Mouse (Mus musculus) small intestine, adult 2 months (tissue): ENCODE data around the gene Selenof. TPM values are rescaled to one million over a fixed set of nuclear protein-coding genes. Genes with fewer than 3 reads are reported as not detected.

Experiments
- H3K27ac ChIP-seq: fragments of 200-500 bp; 2 replicates; pipeline ENCODE4 v1.5.1; 2012; ENCODE audit warnings: low read depth, low read length, control low read depth, inconsistent platforms; ENCODE audit not compliant: insufficient read depth
- H3K27me3 ChIP-seq: fragments of 200-500 bp; 2 replicates; pipeline ENCODE4 v1.6.1; 2012; ENCODE audit warnings: mild to moderate bottlenecking, moderate library complexity, low read length, inconsistent platforms; ENCODE audit not compliant: control insufficient read depth, insufficient read depth
- H3K36me3 ChIP-seq: fragments of 200-500 bp; 2 replicates; pipeline ENCODE4 v1.6.1; 2012; ENCODE audit warnings: mild to moderate bottlenecking, low read length, control low read depth, inconsistent platforms; ENCODE audit not compliant: control insufficient read depth, insufficient read depth
- H3K4me1 ChIP-seq: fragments of 200-500 bp; 2 replicates; pipeline ENCODE4 v1.6.1; 2012; ENCODE audit warnings: low read length, inconsistent platforms, mixed read lengths; ENCODE audit not compliant: control insufficient read depth, insufficient read depth, insufficient read length
- H3K4me3 ChIP-seq: fragments of 200-500 bp; 2 replicates; pipeline ENCODE4 v1.5.1; 2012; ENCODE audit warnings: low read depth, mild to moderate bottlenecking, control low read depth, inconsistent platforms, low read length, moderate library complexity
- CTCF ChIP-seq: fragments of 200-500 bp; IDR thresholded peaks from 2 replicates; pipeline ENCODE4 v1.5.1; 2012; ENCODE audit warnings: low read depth, mild to moderate bottlenecking, control low read depth, inconsistent platforms, low read length, moderate library complexity, mixed read lengths; ENCODE audit not compliant: insufficient replicate concordance, insufficient read length; ENCODE audit errors: extremely low read depth
- POLR2A ChIP-seq: fragments of 200-500 bp; IDR thresholded peaks from 2 replicates; pipeline ENCODE4 v1.6.1; 2012; ENCODE audit warnings: low read depth, mild to moderate bottlenecking, control low read depth, inconsistent platforms, low read length, moderate library complexity
- WGBS: fragments of 180-500 bp; shearing (Covaris S2); methylation state at CpG from one replicate; pipeline ENCODE4 v1.1.7; 2018; 5-methylcytosine and 5-hydroxymethylcytosine counted together
- polyA plus RNA-seq: library from polyadenylated mRNA; depleted of rRNA; stranded (reverse); fragments of >200 nt; gene quantifications from 2 replicates; pipeline ENCODE4 v1.2.3, GENCODE M21; 2012; rRNA removed

Gene Selenof
- polyA plus RNA-seq: 44.9 and 74.2 TPM in 2 replicates

GRCm38 (mm10) chr3:144570047-144570815, at the start of gene Selenof, which contains the start of gene Hs2st1:
Gene Selenof, plus strand, starts transcription at chr3:144570304.
Gene Hs2st1, minus strand, starts transcription at chr3:144570181.
- H3K36me3 ChIP-seq: peaks cover 5% of the 10 kb centered on the region; the same call in 1 of the 2 replicates
- H3K4me3 ChIP-seq: peak within 1 kb of the TSS; percentile 87
- WGBS: under 1% methylated on average over 64 of the region's 69 CpGs
- H3K27ac ChIP-seq: peak within 1 kb of the TSS; percentile 95
- no peaks in the 10 kb centered on the region for H3K27me3 ChIP-seq
- TF ChIP-seq POLR2A: peak; percentile 90
- TF ChIP-seq CTCF: no peak
- H3K4me1 ChIP-seq: peaks cover 10% of the 10 kb centered on the region; the same call in 1 of the 2 replicates

GRCm38 (mm10) chr3:144527918-144528317, 42.2 kb upstream of the Selenof start:
- no peaks in the 10 kb centered on the region for H3K4me1 ChIP-seq
- H3K36me3 ChIP-seq: no peaks in the 10 kb centered on the region
- 84% methylated on average over 7 of the region's 7 CpGs for WGBS
- TF ChIP-seq POLR2A: no peak
- H3K27me3 ChIP-seq: no peaks in the 10 kb centered on the region
- H3K4me3 ChIP-seq: no peak overlapping the region
- H3K27ac ChIP-seq: no peak overlapping the region

DNA sequence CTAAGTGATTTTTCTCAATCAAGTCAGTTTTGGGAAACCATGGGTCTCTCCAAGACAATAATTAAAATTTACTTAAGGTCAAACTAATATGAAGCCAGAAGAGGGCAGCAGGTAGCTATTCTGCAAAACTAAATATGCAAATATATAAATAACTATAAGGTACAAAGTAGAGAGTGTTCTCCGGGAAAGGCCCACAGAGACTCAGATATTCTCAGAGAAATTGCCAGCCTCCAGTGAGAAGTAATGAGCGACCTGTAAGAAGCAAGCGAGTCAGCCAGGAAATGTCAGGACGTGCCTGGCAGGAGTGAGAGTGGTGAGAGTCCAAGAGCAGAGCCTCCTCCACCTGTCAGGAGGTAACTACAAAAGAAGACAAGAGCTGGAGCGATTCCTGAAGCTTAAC, 39.1 kb upstream of the Selenof start:
- peak overlapping the region; percentile 29 for H3K4me3 ChIP-seq
- no peaks in the 10 kb centered on the region for H3K4me1 ChIP-seq
- no peaks in the 10 kb centered on the region for H3K36me3 ChIP-seq
- 15% methylated on average over 5 of the region's 5 CpGs for WGBS
- no peaks in the 10 kb centered on the region for H3K27me3 ChIP-seq
- H3K27ac ChIP-seq: no peak overlapping the region
- TF ChIP-seq POLR2A (no peak), CTCF (0 out of 2 replicates have a peak, but pooled peaks have one; percentile 14)

DNA sequence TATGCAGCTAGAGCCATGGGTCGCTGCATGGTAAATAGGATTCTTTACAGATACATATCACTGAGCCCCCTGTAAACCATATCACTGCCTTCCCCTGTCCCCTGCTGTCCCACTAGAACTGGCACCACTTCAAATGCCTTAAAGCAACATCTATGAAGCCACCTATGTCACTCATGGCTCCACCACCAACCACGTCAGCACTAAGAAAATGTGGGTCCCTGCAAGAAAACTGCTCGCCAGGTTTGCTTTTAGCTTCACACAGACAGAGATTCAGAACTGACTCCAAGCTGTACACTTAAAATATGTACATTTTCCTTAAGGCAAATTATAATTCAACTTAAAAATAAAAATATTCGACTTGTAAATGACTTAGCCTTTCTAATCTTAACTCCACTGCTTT, 35.0 kb upstream of the Selenof start:
- H3K4me1 ChIP-seq: no peaks in the 10 kb centered on the region
- no peak overlapping the region for H3K4me3 ChIP-seq
- 94% methylated on average over 4 of the region's 4 CpGs for WGBS
- TF ChIP-seq POLR2A (no peak), CTCF (no peak)
- no peaks in the 10 kb centered on the region for H3K36me3 ChIP-seq
- H3K27me3 ChIP-seq: no peaks in the 10 kb centered on the region
- no peak overlapping the region for H3K27ac ChIP-seq

GRCm38 (mm10) chr3:144537078-144537855, 32.8 kb upstream of the Selenof start:
- Histone ChIP-seq H3K27me3 (no peaks in the 10 kb centered on the region), H3K4me3 (no peak overlapping the region), H3K4me1 (0 out of 2 replicates have a peak, but pooled peaks cover 3% of the 10 kb centered on the region), H3K27ac (no peak overlapping the region), H3K36me3 (no peaks in the 10 kb centered on the region)
- 79% methylated on average over 7 of the region's 7 CpGs for WGBS
- TF ChIP-seq CTCF (no peak), POLR2A (no peak)

DNA sequence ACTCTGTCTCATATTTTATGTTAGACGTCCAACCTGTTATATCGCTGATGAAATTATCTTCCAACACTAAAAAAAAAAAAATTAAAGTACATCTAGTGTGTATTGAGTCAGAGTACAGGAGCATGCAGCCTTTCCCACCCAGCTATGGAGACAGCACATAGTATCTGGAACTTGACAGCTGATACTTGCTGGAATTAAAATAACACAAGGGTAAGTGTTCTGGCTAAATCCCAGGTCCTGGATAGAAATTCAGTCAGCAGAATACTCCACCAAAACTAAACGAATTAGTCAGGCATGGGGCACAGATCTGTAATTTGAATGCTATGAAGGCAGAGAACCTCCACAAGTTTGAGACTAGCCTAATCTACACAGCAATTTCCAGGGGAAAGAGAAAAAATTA, 31.1 kb upstream of the Selenof start:
- no peak overlapping the region for H3K4me3 ChIP-seq
- no peaks in the 10 kb centered on the region for H3K27me3 ChIP-seq
- 0 out of 2 replicates have a peak, but pooled peaks cover 3% of the 10 kb centered on the region for H3K4me1 ChIP-seq
- WGBS: 65% methylated on average over 3 of the region's 3 CpGs
- TF ChIP-seq CTCF (no peak), POLR2A (no peak)
- H3K36me3 ChIP-seq: no peaks in the 10 kb centered on the region
- no peak overlapping the region for H3K27ac ChIP-seq

DNA sequence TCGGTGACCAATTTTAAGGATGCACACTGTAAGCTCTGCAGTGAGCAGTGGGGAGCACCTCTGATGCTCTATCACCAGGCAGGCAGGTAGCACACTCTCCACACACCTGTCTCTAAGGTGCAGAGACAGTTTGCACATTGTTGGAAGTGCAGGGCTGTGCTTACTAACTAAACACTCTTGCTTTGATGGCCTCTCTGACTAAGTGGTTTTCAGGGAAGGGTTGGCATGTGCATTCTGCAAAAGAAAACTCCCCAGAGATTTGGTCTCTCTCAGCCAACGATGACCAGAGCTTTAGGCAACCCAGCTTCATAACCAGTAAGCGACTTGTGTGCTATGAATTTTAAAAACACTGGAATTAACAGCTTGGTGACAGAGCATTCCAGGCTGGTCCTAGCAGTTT, 29.3 kb upstream of the Selenof start:
- TF ChIP-seq POLR2A: no peak
- no peak for TF ChIP-seq CTCF
- no peaks in the 10 kb centered on the region for H3K36me3 ChIP-seq
- 0 out of 2 replicates have a peak, but pooled peaks cover 3% of the 10 kb centered on the region for H3K4me1 ChIP-seq
- H3K27me3 ChIP-seq: no peaks in the 10 kb centered on the region
- H3K4me3 ChIP-seq: no peak overlapping the region
- WGBS: 88% methylated on average over 3 of the region's 3 CpGs
- H3K27ac ChIP-seq: no peak overlapping the region
